9 mouse cellular contexts compared by ENCODE assay signal in genomic region chr9:69899371-69899770, GRCm38 (mm10).
A peak's percentile ranks its signal among the peaks of the same experiment; 100 is the strongest.
DNase-seq lines count a peak whose midpoint lies in the region; ATAC-seq lines count a peak whose summit lies in the region.
"Had no signal": no experiment of that assay in that cellular context is flagged by ENCODE, and none has a peak within 500 bp of the region (broad histone marks: within the 10 kb centered on the region; RNA-seq: fewer than 3 reads in every experiment).

No protein-coding gene starts in this region.

- no peak overlapping the region for H3K27ac ChIP-seq in liver, embryonic 11.5 days (ENCODE audit: low read depth, low read length)
- H3K27ac ChIP-seq in forebrain, embryonic 12.5 days = no peak overlapping the region
- H3K27ac ChIP-seq in limb, embryonic 11.5 days (replicated peaks; ENCODE audit: low read depth, low read length) = no peak overlapping the region
- H3K27ac ChIP-seq: limb, embryonic 15.5 days had no signal

- intact Hi-C loops in gastrocnemius, postnatal 14 days (cut with DNase I; ENCODE audit: low total_unique reads) = no loop called here

- H3K4me3 ChIP-seq in liver, embryonic 11.5 days (ENCODE audit: low read depth, low read length) = no peak overlapping the region
- no peak overlapping the region; the same call in 1 of the 2 replicates for H3K4me3 ChIP-seq in forebrain, embryonic 12.5 days (replicated peaks)
- H3K4me3 ChIP-seq in limb, embryonic 11.5 days (ENCODE audit: low read depth, low read length) = no peak overlapping the region
- H3K4me3 ChIP-seq: limb, embryonic 15.5 days had no signal

- peaks cover 8% of the 10 kb centered on the region; the same call in 1 of the 2 replicates for H3K27me3 ChIP-seq in liver, embryonic 11.5 days (replicated peaks; ENCODE audit: control insufficient read depth, insufficient read depth, low read length)
- H3K27me3 ChIP-seq in forebrain, embryonic 12.5 days = peaks cover 24% of the 10 kb centered on the region
- H3K27me3 ChIP-seq in limb, embryonic 11.5 days (ENCODE audit: control insufficient read depth, insufficient read depth, low read length) = no peaks in the 10 kb centered on the region

- H3K9ac ChIP-seq in liver, embryonic 11.5 days (ENCODE audit: low read depth, low read length) = no peak overlapping the region
- no peak overlapping the region for H3K9ac ChIP-seq in forebrain, embryonic 12.5 days
- H3K9ac ChIP-seq in limb, embryonic 11.5 days (ENCODE audit: low read length) = no peak overlapping the region
- H3K9ac ChIP-seq: limb, embryonic 15.5 days had no signal

- WGBS in liver, embryonic 11.5 days = 35% methylated on average over 11 of the region's 11 CpGs
- WGBS in forebrain, embryonic 12.5 days = 32% methylated on average over 11 of the region's 11 CpGs
- WGBS in limb, embryonic 11.5 days = 30% methylated on average over 11 of the region's 11 CpGs

- H3K36me3 ChIP-seq in liver, embryonic 11.5 days (ENCODE audit: control insufficient read depth, insufficient read depth, low read length) = no peaks in the 10 kb centered on the region
- no peaks in the 10 kb centered on the region for H3K36me3 ChIP-seq in forebrain, embryonic 12.5 days (replicated peaks)
- no peaks in the 10 kb centered on the region for H3K36me3 ChIP-seq in limb, embryonic 11.5 days (ENCODE audit: control insufficient read depth, insufficient read depth, low read length)
- H3K36me3 ChIP-seq: limb, embryonic 15.5 days had no signal

- peak; percentile 20 for DNase-seq in adrenal gland, postnatal 10 days
- no peak for DNase-seq in adrenal gland, postnatal 4 days (ENCODE audit: low spot score in 2 of 2)
- DNase-seq in liver = peak; percentile 7
- DNase-seq in liver, embryonic 11.5 days (ENCODE audit: low spot score) = no peak
- peak; percentile 62 for DNase-seq in limb, embryonic 11.5 days (ENCODE audit: low spot score)
- peak; percentile 12 for DNase-seq in thymus, postnatal 14 days
- no peak for DNase-seq in gastrocnemius, postnatal 14 days

- H3K9me3 ChIP-seq in liver, embryonic 11.5 days (ENCODE audit: control insufficient read depth, low read length) = no peaks in the 10 kb centered on the region
- no peaks in the 10 kb centered on the region for H3K9me3 ChIP-seq in forebrain, embryonic 12.5 days
- H3K9me3 ChIP-seq in limb, embryonic 11.5 days (ENCODE audit: control insufficient read depth, low read length) = no peaks in the 10 kb centered on the region
- H3K9me3 ChIP-seq: limb, embryonic 15.5 days had no signal

- no peak overlapping the region for H3K4me2 ChIP-seq in liver, embryonic 11.5 days
- peak overlapping the region; percentile 25; the same call in 1 of the 2 replicates for H3K4me2 ChIP-seq in forebrain, embryonic 12.5 days
- H3K4me2 ChIP-seq in limb, embryonic 11.5 days (ENCODE audit: low read depth, severe bottlenecking) = no peak overlapping the region
- H3K4me2 ChIP-seq: limb, embryonic 15.5 days had no signal

- ATAC-seq in liver, embryonic 11.5 days (replicated peaks; ENCODE audit: low FRiP score) = no peak
- ATAC-seq in forebrain, embryonic 12.5 days (ENCODE audit: low FRiP score) = no peak
- no peak for ATAC-seq in limb, embryonic 11.5 days (ENCODE audit: insufficient number of reproducible peaks, low FRiP score, low TSS enrichment, low read depth)

- no peaks in the 10 kb centered on the region for H3K4me1 ChIP-seq in liver, embryonic 11.5 days (replicated peaks; ENCODE audit: control insufficient read depth, insufficient read depth, low read length)
- H3K4me1 ChIP-seq in forebrain, embryonic 12.5 days = peaks cover 13% of the 10 kb centered on the region
- peaks cover 6% of the 10 kb centered on the region; the same call in 1 of the 2 replicates for H3K4me1 ChIP-seq in limb, embryonic 11.5 days (ENCODE audit: control insufficient read depth, insufficient read depth, low read length)
- H3K4me1 ChIP-seq: limb, embryonic 15.5 days had no signal

Comparison
In these comparisons a context has a peak if more than half of its experiments do, and no peak if none do; other contexts are left out.
1. DNase-seq: peak in adrenal gland, postnatal 10 days (single experiment), liver (single experiment), limb, embryonic 11.5 days (single experiment) and thymus, postnatal 14 days (single experiment); none in adrenal gland, postnatal 4 days (0 of 2), liver, embryonic 11.5 days (single experiment) and gastrocnemius, postnatal 14 days (single experiment).